Mouse (Mus musculus): ENCODE data around the gene Ids.
A peak's percentile ranks its signal among the peaks of the same experiment; 100 is the strongest.
"Not testable (repeated sequence)": the region's sequence is repeated elsewhere in the genome, so short reads cannot be mapped to it uniquely, and the experiment has no call there.

Ids gene

GRCm38 (mm10) chrX:70364661-70365613, at the start of gene Ids:
Gene Ids, minus strand, starts transcription at chrX:70365084.
- peak; percentile 74 for DNase-seq (ENCODE audit: extremely low spot score)

GRCm38 (mm10) chrX:70392636-70393035, 27.8 kb upstream of the Ids start:
- not testable (repeated sequence) for DNase-seq (ENCODE audit: extremely low spot score)

- DNase-seq (ENCODE audit: extremely low spot score) = no peak
These were observed 21.1 kb upstream of the Ids start for GRCm38 (mm10) chrX:70385962-70386351.

- peak; percentile 76 for DNase-seq (ENCODE audit: extremely low spot score)
These were observed 20.5 kb upstream of the Ids start, which contains the start of gene 1110012L19Rik for GRCm38 (mm10) chrX:70385276-70385961. Gene 1110012L19Rik, plus strand, starts transcription at chrX:70385877.

GRCm38 (mm10) chrX:70384917-70385275, 20.0 kb upstream of the Ids start:
- DNase-seq (ENCODE audit: extremely low spot score) = no peak

- not testable (repeated sequence) for DNase-seq (ENCODE audit: extremely low spot score)
These were observed 9.7 kb upstream of the Ids start for GRCm38 (mm10) chrX:70374469-70375110.

- DNase-seq (ENCODE audit: extremely low spot score) = not testable (repeated sequence)
These were observed 4.9 kb upstream of the Ids start for GRCm38 (mm10) chrX:70369758-70370157.

- DNase-seq (ENCODE audit: extremely low spot score) = no peak
These were observed 682 bp downstream of the Ids start for GRCm38 (mm10) chrX:70364202-70364601.

- no peak for DNase-seq (ENCODE audit: extremely low spot score)
These were observed 1.4 kb downstream of the Ids start for GRCm38 (mm10) chrX:70363446-70363845.

- DNase-seq (ENCODE audit: extremely low spot score) = no peak
These were observed 1.9 kb downstream of the Ids start for GRCm38 (mm10) chrX:70362985-70363384.

GRCm38 (mm10) chrX:70330202-70330843, 34.6 kb downstream of the Ids start:
- peak; percentile 17 for DNase-seq (ENCODE audit: extremely low spot score)

GRCm38 (mm10) chrX:70328530-70329143, 36.2 kb downstream of the Ids start:
- no peak for DNase-seq (ENCODE audit: extremely low spot score)

GRCm38 (mm10) chrX:70327656-70328055, 37.2 kb downstream of the Ids start:
- DNase-seq (ENCODE audit: extremely low spot score) = no peak

- no peak for DNase-seq (ENCODE audit: extremely low spot score)
These were observed 45.6 kb downstream of the Ids start for GRCm38 (mm10) chrX:70319254-70319653.

- no peak for DNase-seq (ENCODE audit: extremely low spot score)
These were observed 49.8 kb downstream of the Ids start for GRCm38 (mm10) chrX:70314949-70315641.

Measured in embryo, embryonic 9.5 days (tissue).